Mouse (Mus musculus) adrenal gland, postnatal 4 days (tissue): ENCODE measurements around the gene Fgfr2. TPM values are rescaled to one million over a fixed set of nuclear protein-coding genes. Genes with fewer than 3 reads are reported as not detected.

Experiments
- DNase-seq, 2 experiments: peaks; one replicate each; pipeline ENCODE4 v3.0.0; 2021 to 2022; ENCODE audit warnings: low spot score in 2 of 2, mixed read lengths in 2 of 2
- total RNA-seq, 2 experiments: library from RNA; stranded (reverse); gene quantifications; 2 replicates each; pipeline ENCODE4 v1.2.3; 2021

Fgfr2 gene
- total RNA-seq, 2 experiments from 2014 or later, result 205 to 210 TPM

DNA sequence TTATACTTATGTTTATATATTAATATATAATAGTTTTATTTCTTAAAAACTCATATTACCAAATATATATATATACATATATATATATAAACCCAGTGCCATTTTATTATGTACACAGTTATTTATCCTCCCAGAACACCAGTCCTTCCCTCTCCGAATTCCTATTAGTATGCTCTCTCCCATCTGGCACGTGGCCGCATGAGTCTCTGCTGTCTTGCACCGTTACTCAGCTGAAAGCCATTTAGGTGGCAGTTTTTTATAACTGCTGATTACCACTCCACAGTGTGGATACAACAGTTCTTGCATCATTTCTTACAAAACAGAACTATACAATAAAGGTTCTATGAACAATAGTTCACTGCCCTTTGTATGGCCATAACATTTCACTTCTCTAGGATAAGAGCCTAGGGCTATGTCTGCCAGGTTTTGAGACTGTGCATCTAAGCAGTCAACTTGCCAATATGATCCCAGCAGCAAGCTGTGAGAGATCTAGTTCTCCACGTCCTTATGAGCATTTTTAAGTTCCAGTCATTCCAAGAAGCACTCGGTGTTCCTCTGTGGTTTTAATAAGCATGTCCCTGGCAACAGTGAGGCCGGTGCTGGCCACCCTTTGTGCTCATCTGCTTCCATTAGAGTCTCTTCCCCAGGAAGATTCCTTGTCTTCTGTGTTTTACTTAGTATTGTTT is 1777.2 kb downstream of the Fgfr2 start:
- no peak for DNase-seq

DNA sequence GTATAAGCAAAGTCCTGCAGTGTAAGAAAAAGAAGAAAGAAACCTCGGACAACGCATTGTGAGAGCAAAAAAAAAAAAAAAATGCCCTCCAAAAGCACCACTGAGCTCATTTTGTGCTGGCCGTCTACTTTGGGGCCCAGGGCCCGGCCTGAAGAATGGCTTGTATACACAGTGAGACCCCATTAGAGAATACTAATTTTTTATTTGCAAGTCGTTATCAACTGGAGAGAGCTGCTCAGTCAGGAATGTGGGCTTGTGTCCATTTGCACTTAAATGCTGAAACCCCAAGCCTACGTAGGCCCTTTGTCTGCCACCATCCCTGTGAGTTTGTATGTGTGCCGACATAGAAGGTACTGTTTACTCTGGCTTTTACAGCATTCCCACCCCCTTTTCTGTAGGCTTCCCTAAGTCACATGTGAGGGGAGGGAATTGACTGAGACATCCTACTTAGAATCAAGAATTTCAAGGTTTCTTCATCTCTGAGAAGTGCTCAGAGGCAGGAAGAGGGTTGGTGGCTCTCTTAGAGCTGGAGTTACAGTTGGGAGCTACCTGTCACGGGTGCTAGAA is 1785.6 kb downstream of the Fgfr2 start:
- DNase-seq, result no peak

DNA sequence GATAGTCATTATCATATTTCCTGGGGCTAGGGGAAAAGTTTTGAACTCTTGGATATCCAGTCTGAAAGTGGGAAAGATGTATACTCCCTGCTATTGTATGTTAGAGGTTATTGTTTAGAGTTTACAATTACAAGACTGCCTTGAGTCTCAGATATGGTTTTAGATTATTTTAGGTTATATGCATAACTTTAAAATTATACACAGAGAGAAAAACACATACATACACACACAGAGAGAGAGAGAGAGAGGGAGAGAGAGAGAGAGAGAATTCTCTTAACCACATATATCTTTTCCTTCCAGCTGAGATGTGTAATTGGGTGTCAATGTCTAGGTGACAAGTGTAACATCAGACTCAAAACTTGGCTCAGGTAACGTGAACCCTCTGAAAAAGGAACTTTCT is 1789.6 kb downstream of the Fgfr2 start, which contains the start of gene Fam24a:
Gene Fam24a, plus strand, starts transcription at position 301 of the 400 bp plus-strand sequence.
- DNase-seq, result no peak

DNA sequence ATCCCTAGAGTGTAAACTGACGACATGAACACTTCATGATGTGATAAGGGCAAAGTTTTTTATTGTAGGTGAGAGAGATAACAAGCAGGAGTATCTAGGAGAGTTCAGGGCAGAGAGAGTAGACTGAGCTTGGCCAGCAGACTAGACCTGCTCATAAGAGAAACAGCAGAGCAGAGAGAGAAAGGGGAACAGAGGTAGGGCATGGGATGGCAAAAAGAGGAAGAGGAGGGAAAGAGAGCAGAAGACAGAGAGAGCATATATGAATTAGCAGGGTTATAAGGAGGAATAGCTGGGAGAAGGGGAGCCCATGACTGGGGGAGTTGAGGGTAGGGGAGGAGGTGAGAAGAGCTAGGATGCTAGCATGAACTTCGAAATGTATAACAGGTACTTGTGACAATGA is 1791.5 kb downstream of the Fgfr2 start:
- DNase-seq, result no peak

DNA sequence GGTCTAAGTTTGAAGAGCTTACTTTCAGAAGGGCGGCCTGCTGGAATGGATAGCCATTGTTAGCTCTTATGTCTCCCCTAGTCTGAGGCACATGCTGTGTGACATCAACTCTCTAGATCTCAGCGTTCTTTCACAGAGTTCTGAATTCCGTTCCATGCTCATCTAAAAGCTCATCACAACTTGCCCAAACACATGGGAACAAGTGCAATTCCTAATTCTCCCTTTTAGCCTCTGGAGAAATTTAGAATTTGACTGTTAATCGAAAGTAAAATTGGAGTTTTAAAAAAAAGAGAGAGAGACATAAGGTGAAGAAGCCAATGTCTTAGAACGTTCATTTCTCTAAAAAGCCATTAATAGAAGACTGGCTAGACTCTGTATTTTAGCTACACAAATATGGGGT is 1793.7 kb downstream of the Fgfr2 start, which contains the start of gene Fam24b:
Gene Fam24b, minus strand, starts transcription at position 101 of the 400 bp plus-strand sequence.
- DNase-seq, result no peak

DNA sequence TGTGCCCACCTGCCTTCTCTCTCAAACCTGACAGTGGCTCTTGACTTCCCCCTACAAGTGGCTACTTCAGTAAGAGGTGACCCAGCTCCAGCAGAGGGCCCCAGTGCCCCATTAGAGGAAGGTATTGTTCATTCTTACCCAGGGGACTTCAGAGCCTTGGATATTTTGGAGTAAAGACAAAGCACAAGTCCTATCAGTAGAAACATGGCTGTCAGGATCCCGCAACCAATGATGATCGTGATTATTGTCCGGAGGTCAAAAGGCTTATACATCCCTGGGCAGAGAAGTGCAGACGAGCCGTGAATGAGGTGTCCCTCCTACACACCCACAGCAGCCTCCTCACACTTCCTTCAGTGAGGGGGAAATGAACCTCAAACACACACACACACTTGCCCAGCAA is 1796.1 kb downstream of the Fgfr2 start:
- DNase-seq, result no peak

DNA sequence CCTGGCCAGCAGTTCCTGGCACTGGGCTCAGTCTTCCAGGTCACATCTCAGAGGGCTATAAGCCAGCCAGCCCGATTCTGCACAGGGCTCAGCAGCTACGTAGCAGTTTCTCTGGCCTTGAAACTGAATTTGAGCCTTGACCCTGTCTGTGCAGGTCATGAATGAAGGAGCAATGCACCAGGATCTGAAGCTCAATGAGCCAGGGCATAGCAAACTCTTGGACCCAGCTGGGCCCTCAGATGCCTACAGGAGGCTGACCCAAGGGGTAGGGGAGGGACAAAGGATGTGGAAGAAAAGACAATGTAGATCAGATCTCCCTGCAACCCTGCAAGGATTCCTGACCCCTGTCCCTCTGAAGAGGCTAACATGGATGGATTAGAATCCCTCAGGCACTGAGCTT is 1801.0 kb downstream of the Fgfr2 start, which contains the start of gene Cuzd1:
Gene Cuzd1, minus strand, starts transcription at position 101 of the 400 bp plus-strand sequence.
- no peak for DNase-seq

DNA sequence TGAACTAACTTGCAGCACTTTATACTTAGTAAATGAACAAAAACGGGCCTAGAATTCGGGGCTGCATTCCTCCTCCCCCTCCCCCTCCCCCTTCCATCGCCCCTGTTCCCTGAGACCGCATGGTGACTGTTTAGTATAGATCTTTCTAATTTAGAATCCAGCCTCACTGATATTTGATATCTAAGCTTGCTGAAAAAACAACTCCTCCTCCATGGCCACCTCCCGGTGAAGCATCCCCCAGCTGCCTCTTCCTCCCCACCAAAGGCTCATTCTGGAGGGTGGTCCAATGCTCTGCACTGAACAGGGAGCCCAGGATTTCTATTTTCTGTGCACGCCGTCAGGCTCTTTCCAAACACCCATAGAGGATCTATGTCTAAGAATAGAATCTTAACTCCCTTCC is 1804.8 kb downstream of the Fgfr2 start:
- DNase-seq, result no peak

DNA sequence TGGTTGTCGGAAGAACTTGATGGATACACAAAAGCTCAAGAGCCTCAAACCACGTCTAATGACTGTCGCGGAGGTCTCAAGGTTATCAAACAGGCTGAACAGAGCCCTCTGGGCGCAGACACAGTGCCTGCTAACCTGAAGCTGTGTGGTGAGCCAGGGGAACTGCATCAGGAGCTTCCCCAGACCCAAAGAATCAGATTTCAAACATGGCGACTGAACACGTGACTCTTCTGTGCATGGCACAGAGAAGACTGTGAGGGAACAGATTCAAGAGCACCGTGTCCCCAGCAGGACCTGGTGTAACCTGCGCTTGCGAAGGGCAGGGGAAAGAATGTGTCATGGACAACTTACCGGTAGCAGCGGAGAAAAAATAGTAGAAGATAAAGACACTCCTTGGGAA is 1805.6 kb downstream of the Fgfr2 start:
- no peak for DNase-seq

DNA sequence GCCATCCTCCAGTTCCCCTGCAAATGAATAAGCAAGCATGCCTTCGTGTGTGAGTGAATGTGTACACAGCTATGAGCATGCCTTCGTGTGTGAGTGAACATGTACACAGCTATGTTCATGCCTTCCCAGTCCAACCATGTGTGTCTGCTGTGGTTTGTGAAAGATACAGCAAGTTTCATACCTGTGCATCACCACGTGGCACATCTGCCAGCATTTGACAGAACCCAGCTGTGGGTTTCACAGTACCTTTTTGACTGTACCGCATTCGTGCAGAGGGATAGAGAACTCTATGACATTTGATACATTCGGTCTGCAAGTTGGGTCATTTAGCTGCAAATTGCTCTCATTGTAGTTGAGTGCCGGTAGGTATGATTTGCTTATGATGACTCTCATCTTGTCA is 1808.7 kb downstream of the Fgfr2 start:
- DNase-seq, result no peak

DNA sequence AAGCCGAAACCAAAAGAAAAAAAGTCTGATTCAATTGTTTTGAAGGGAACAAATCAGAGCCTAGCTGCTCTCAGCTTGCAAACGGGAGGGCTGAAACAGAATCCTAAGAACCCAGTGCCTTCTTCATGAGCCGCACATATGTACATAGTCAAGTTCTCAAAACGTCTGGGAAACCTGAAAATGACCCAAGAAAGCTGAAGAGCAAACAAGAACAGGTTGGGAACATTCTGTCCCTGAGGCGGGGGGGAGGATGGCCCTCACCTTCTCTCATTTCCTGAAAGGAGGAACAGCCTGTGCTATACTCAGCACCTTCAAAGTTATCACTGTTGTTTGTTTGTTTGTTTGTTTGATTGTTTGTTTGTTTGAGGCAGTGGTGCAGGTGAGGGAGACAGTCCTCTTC is 1816.4 kb downstream of the Fgfr2 start:
- DNase-seq, result no peak

DNA sequence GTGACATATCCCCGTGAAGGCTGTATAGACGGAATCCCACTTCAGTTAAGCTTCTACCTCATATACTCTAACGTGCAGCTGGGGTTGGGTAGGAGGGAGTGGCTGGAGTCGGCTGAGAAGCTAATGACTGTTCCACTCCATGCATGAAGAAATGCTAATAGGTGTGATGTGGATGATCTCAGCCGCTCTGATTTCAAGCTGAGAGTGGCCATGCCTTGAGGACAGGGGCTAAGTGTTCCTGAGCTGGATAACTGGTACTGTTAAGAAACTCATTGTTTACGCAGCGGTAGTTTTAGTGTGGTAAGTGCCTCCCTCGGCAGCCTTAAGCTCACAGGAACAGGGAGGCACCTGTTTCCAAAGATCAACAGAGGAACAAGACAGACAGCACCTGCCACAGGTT is 1819.8 kb downstream of the Fgfr2 start:
- DNase-seq, result no peak

DNA sequence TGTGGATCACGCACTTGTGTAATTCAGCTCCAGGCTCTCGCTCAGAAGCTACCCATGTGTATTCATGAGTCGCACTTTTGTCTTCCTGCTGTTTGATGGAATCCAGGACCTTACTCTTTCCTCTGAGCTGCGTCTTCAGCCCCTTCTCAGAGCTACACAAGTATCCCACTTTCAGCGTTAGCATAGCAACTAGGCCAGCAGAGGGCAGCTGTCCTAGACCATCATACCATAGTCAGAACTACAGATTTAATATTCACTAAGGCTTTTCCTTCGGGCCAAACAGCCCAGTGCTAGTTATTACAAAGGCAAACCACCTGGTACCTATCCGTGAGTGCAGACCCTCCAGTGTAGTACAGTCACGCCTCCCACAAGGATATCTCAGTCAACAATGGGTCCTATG is 1826.0 kb downstream of the Fgfr2 start:
- DNase-seq, result no peak

DNA sequence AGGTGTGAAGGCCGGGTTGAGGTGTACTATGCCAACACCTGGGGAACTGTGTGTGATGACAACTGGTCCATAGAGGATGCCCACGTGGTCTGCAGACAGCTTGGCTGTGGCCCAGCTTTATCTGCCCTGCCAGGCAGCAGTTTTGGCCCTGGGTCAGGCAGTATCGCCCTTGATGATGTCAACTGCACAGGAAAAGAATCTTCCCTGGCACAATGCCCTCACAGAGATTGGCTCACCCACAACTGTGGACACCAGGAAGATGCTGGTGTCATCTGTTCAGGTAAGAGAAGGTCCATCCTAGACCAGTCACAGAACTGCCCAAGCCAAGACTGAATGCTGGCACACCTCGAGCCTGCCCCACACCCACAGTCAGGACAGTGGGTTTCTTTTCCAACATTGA is 1857.3 kb downstream of the Fgfr2 start:
- DNase-seq, result no peak

DNA sequence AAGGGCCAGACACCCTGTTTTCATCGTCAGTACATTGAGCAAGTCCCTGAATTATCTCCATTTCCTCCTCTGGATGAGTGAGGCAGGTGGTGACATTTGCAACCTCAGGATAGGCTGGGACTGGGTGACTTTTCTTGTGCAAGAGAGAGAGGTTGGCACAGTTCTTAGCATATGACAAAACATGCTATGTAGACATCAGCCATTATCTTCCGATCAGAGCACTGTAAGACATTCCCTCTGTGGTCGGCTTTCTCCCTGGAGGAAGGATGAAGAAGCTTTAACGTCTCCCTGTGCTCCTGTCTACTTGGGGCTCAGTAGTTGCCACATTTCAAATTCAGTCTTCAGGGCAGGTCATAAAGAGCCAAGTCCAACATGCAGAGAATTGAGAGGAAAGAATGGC is 1858.9 kb downstream of the Fgfr2 start:
- no peak for DNase-seq

DNA sequence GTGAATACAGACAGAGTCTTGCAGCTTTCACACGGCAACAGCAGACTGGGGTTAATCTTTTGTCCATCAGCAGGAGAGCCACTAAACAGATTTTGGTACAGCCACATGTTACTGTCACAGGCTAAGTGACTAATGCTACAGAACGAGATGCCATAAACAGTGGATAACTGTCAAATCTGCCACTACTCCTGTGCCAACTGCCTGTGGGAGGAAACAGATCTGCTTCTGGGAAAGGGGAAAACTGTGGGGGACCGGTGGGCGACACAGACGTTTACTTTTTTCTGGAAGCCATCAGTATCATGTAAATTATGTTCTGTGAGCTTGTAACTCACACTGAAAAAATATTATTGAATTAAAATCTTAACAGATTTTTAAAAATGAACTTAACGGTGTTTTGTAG is 1862.2 kb downstream of the Fgfr2 start:
- DNase-seq, result no peak

DNA sequence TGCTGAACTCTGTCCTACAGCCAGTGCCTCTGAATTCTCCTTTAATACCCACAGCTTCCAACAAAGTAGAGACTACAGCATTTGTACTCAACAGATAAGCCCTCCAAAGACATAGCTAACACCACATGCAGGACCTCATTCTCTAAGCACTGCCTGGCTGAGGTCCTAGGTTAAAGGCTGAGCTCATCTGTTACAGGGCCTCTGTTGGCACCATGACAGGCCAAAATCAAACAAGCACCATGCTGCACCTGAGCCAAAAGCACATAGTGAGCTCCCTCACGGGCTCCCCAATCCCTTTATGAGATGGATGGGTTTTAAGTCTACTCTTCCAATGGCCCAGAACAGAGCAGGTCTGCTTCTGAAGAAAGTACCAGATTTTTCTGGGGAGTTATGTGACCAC is 1865.8 kb downstream of the Fgfr2 start:
- no peak for DNase-seq

DNA sequence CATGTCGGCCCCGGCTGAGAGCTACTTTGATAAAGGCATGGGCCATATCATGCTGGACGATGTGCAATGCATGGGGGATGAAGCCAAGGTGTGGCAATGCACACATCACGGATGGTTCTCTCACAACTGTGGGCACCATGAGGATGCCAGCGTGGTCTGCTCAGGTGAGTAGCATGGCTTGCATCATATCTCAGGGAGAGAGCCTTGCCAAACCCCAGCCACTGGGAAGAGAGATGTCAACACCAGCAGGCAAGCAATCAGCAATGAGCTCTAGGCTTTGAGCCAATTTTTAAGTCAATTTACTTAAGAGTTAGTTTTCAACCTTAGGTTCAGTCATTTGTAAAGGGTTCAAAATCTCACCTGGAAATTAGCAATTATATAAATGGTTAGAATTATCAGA is 1866.3 kb downstream of the Fgfr2 start:
- no peak for DNase-seq

DNA sequence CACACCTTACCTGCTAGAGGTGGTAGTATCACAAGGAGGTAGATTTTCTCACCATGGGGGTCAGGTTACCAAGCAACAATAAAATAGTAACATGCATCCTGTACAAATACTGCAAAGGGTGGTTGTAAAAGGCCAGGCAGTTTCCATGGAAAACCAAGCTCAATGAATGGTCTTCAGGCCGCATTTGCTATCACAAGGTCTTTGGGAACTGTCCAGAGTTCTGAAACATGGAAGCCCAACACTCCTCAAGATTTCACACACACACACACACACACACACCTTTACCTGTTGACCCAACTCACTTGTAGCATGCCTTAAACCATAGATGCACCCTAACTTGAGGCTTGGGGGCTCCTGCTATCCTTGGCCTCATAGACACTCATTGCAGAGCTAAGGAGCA is 1878.2 kb downstream of the Fgfr2 start:
- DNase-seq, result no peak

DNA sequence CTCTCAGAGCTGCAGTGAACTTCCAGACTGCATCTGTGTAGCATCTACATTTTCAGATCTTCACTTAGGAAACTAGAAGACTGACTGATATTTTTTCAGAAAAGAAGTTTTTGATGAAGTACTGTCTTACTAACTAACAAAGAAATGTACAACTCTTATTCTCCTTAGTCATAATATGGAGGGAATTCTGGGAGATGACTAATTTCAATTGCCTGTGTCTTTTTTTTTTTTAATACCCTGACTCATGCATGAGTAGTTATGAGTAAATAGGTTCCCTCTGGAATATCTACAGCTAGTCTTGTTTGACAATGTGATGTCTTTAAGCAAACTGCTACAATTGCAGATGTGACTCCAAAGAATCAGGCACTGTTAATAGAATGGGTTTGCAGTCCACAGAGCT is 1887.1 kb downstream of the Fgfr2 start:
- no peak for DNase-seq

DNA sequence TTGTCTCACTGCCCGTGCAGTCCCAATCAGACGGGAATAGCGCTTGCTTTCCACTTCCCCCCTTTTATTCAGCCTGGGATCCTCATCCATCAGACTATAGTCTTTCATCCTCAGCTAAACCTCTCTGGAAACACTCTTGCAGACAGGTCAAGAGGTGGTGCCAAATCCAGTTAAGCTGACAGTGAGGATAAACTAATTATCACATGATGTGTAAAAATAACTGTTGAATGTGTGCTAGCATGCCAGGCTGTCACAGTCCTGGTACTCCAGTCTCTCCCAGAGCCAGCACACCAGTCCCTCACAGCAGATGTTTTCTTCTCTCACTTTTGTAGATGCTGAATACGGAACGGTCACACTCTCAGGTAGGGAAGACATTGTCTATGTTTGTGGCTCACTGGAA is 1900.1 kb downstream of the Fgfr2 start:
- DNase-seq, result no peak

DNA sequence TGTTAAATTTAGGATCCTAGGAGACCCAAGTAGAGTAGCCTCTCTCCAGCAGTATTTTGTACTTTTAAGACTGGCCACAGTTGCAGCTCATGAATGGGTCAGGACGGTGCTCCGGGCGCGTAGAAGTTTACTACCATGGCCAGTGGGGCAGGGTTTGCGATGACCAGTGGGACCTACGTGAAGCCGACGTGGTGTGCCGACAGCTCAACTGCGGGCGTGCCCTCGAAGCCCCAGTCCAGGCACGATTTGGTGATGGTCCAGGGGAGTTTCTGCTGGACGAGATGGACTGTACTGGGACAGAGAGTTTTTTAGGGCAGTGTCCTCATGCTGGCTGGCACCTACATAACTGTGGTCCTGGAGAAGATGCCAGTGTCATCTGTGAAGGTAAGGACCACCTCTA is 1935.2 kb downstream of the Fgfr2 start:
- DNase-seq, result no peak

DNA sequence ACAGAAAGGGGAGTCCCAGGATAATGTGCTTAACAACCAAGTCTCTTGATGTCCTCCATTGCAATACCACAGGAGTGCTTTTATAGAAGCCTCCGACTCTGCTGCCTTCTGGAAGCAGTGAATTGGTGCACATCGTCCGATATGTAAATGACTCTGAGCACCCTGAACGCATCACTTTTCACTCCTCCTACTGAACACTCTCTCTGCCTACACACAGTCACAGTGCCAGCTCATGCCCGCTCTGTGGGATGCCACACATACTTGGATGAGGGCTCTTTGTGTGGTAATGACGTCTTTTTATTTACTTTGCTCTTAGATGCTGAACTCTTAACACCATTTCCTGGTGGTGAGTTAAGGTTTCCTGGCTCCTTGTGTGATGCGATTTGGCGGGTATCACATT is 1936.1 kb downstream of the Fgfr2 start:
- no peak for DNase-seq
